Mouse (Mus musculus) 3134 (cell line): Measurements from ENCODE around the gene Nrxn1.

Experiments used
- DNase-seq: peaks from one replicate; pipeline ENCODE4 v3.0.0-alpha.2; 2011; ENCODE audit warnings: low spot score; ENCODE audit not compliant: insufficient read length; ENCODE audit errors: extremely low read depth

The Nrxn1 gene

DNA sequence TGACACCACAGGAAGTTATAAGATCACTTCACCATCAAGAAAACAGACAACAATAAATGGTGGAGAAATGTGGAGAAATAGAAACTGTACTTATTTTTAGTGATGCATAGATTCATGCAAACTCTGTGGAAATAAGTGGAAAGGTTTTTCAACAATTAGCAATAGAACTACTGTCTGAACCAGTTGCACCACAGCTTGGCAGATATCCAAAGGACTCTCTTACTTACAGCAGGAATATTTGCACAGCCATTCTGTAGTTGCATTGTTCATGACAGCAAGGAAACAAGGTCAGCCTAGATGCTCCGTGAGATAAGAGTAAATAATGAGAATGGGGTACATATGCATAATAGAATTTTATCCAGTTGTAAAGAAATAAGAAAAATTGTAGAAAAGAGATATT, 965.3 kb downstream of the Nrxn1 start:
- no peak for DNase-seq

DNA sequence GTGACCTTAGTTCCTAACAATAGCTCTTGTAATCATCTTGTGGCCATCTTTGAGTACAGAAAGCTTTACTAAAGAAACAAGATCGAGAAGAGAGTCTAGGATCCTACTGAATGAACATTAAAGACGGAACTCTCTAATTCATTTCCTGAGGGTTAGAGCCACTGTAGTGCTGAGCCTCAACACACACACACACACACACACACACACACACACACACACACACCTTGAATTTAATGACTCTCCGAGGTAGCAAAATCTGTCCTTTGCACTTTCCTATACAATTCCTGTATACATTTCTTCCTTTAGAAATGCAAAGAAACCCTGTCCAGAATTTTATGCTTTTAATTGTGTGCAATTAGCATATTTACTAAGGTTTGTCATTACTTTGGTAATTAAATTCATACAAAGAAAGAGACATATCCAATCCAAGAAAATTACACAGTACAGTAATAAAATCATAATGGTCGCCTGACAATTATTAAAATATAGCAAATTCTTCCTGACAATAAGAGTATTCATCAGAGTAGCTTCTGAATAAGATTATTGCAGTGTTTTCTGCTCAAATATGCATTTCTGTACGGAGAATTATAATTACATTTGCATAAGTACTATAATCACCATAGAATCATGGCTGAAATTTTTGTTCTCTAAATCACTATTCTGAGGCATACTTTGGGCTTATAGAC, 969.9 kb downstream of the Nrxn1 start:
- DNase-seq: no peak

DNA sequence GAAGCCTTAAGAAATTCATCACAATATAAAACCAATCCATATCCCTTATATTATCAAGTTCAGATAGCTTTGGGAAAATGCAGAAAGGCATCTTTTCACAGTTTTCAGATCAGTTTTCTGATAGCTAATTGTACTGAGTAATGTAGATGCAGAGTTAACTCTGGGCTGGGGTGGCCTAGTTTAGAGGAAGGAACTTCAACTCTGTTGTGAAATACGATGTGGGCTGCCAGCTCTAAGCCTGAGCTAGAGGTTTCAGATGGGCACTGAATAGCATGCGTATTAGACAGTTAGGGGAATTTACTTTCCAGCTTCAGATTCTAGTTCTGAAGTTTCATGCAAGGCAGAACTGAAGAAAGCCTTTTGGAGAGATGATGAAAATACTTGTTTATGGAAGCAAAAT, 976.6 kb downstream of the Nrxn1 start:
- no peak for DNase-seq

DNA sequence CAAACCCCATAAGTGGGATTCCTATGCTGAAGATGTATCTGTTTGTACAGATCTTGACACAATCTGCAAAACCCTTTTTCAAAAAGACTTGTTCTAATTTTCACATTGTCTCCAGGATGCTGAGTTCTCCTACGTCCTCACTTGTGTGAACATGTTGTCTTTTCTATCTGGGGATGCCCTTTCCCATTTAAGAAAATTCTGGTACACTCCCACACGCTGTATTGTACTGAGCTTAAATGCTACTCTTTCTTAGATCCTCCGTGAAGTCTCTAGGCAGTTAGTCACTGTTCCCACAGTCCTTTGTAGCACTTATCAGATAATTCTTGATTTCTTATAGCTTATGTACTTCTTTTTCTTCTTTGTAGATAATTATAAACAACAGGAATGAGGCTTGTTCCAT, 997.9 kb downstream of the Nrxn1 start:
- no peak for DNase-seq

DNA sequence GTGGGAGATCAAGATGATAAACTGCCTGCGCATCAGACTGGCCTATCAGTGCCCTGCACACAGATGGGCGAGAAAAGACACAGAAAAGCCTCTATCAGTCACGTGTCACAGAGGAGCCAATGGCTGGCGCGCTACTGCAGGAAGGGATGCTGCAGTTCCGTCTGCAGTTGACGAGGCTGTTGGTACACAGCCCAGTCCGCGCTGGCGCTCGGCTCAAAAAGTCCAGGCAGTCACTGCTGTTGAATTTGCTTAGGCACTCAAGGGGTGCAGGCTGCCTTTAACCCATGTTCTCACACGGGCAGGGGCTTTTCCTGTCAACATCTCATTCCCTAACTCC, 1004.6 kb downstream of the Nrxn1 start:
- peak; percentile 3 for DNase-seq

DNA sequence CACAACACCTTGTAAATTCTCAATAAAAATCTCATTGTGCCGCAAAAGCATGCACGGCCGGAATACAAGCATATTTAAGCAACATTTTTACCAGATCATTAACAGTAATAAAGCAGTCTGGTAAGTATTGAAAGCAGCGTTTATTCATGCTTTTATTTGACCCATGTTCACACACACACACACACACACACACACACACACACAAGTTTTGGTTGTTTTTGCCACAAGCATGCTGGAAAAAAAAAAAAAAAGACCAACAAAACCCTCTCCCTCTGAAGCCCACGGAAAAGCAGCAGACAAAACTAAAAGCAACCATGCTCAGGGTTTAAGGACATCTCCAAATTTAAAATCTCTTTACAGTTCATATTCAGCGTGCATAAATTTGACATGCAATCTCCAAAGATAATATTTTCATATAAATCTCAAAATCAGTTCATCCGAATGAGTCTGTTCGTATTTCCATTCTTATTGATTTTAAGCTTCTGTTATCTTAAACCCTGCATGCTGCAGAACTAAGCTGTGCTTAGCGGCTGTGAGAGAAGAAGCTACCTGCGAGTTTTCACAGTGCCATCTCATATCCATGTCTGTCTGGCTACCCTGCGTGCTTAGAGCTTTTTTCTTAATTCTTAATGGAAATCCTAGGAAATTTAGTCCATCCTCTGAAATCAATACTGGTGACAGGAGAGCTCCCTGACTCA, 1005.1 kb downstream of the Nrxn1 start:
- no peak for DNase-seq

DNA sequence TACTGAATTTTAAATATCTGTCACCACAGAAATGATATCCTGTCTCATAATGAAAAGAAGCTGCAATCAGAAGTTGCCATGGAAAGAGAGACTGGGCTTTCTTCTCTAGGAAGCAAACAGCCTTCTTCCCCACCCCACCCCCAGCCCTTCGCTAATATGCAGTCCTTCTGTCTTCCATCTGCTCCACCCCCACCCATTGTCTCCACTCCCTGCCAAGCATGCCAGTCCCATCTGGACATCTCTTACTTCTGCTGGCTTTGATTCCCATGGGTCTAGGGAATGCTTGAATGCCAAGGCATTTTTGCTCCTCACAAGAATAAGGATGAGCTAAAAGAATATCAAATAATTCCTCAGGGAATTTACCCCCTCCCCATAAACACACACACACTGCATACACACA, 1006.0 kb downstream of the Nrxn1 start:
- no peak for DNase-seq

DNA sequence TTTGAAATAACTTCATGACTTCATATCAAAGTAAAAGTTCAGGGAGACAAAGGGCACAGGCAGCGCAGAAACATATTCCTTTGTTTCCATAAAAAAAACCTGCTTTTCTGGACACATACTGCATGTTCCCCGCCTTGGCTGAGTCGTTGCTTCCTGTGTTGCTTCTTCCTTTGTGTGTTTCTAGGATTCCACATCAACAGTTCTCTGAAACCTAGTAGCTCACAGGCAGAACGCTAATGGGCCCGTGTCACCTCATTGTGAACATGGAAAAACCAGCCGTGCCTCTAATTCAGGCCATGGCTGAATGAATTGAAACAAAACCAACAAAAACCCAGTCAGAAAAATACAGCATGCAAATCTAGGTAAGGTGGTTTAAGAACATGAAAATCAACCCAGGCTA, 1013.9 kb downstream of the Nrxn1 start:
- no peak for DNase-seq

DNA sequence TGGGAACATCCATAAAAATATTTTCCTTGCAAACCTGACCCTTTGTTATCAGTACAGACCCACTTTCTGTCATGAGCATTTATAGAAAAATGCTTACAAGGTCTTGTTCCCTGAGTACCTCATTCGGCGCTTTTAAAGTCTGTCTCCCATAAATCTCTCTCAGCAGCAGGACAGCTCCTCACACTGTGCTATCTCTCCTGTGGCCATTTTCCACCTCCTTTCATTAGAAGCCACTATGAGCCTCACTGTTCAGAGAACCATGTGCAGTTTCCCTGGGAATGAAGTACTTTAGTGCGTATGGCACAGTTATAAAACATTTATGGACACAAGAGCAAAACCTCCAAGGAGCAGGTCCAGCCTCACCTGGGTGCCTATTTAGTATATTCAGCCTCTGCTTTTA, 1014.4 kb downstream of the Nrxn1 start:
- no peak for DNase-seq

DNA sequence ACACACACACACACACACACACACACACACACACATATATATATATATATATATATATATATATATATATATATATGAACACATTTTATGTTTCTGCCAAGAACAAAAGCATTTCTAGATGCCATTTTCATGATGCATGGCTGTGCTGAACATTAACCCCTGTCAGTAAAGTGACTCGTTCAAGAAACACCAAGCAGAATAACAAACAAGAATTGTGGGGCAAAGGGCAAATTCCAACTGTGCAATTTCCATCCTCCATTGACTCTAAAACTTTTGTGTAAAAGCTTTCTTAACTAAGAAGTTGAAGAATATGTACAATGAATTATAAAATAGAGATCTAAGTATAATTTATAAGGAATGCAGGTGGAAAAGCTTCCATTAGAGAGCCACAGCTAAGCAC, 1030.0 kb downstream of the Nrxn1 start:
- no peak for DNase-seq

DNA sequence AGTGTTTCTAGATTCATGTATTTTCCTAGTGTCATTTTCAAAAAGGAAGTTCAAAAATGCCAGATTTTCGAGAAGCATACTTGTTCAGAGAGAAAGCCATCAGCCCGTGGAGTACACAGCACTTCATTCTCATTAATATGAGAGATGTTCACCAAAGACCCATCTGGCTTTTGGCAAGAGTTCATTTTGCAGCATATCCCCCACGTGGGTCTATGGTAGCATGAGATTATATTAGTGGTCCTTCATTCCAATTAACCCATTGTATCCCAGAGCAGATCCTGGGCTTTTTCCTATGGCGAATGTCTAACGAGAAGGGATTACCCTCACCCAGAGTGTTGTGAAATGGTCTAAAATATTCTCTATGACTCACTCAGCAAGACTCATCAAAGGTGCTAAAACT, 1032.0 kb downstream of the Nrxn1 start:
- no peak for DNase-seq

DNA sequence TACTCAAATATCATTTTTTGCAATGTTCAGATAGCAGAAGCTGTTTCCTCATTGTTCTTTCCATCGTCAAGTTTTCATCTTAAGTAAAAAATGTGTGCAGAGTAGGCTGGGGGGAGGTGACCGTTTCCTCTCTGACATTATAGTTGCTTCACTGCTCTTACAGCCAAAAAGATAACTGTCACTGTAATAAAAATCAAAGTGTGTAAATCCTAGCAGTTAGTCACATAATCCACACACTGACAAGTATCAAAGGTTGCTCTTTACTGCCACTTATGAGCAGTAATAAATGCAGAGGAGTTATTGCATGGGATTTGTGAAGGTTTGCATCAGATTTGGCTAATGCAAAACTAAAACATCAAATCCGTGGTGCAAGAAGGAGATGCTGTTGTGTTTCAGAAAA, 1032.7 kb downstream of the Nrxn1 start:
- DNase-seq: no peak

DNA sequence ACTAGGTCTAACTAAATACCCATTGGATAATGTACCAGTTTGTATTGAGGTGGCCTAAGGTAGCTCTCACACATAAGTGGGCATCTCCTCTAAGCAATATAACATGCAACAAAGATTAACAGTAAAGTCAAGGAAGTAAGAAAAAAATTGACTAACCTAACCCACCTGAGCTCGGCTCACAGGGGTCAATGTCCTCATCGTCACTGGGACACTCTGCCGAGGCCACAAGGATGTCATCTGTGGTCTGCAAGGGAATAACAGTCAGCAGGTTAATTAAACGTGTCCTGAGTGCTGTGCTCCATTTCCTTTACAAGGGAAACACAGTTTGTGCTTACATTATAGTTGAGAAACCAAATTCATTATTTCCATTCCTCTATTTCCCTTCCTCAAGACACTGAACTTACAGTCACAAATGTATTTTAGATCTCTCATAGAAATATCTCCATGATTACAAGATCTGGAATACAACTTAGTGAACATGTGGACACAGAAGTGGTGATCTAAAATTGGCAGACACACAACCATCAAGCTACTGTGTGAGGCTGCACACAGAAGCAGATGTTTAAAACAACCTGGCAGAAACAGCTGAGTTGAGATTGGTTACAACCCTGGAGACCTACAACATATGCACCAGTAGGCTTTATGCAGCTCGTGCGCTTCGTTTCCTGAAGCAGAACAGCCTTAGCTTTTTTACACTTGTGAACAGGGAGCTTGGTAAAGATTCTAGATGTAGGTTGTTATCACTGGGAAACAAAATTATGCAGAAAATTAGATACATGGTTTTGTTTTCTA, 1033.4 kb downstream of the Nrxn1 start:
- no peak for DNase-seq

DNA sequence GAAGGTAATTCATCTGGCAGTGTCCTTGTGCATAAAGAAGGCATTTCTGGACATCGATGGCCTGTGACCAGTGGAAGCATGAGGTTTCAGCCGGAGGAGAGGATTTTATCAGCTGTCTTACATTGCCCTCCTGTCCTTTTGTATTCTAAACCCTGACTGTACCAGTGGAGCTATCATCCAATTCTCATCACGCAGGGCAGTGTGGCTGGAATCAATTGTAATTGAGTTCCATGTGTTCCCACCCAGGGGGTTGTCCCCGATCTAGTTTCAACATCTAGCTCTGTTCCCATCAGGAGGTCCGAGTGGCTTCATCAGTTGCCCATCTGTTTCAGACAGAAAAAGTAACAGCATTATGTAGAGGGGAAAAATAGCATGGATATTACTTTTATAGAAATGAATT, 1038.6 kb downstream of the Nrxn1 start:
- no peak for DNase-seq

DNA sequence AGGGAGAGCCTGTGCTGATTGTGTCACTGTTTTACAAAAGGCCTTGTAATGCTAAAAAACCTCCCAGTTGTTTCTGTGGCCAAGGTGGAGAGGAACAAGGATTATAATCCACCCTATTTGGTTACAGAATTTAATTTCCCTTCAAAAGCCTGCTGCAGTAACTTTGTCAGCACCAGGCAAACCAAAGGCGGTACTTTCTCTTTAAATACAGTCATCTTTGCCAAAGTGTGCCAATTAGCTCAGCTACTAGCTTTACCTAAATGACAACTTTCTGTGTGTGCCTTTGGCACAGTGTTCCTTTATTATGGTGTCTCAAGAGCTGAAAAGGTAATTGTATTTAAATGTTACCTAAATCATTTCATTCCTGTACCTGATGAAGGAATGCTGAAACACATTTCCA, 1053.6 kb downstream of the Nrxn1 start:
- no peak for DNase-seq

DNA sequence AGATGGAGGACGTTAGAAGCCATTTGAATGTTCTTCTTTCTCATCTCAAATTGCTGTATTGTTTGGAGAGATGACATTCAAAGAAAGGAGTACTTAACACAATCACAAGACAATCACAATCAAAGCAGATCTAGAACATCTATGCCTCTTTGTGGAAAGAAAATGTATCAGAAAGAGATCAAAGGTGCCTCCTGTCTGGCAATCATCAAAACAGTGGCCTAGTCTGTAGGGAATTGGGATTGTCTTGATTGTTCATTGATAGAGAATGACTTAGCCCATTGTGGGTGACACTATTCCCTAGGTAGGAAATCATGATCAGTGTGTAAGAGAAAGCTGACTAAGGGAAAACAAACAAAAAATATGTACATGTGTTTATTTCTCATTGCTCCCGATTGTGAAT, 1060.5 kb downstream of the Nrxn1 start:
- DNase-seq: no peak

DNA sequence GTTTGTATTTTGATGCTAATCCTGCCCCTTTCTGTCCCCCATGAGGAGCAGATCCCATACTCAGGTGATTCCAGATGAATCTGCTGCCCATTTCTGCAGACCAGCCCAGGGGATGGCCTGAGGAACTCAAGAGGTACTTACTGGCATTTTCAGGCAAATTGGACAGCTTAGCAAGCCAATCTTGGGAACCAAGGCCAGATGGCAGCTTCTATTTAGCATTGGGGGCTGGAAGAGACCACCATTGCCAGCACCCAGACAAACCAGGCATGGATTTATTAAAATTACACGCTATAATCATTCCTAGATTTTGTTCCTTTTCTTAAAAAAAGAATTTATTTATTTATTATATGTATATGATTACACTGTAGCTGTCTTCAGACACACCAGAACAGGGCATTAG, 1076.2 kb downstream of the Nrxn1 start:
- no peak for DNase-seq

DNA sequence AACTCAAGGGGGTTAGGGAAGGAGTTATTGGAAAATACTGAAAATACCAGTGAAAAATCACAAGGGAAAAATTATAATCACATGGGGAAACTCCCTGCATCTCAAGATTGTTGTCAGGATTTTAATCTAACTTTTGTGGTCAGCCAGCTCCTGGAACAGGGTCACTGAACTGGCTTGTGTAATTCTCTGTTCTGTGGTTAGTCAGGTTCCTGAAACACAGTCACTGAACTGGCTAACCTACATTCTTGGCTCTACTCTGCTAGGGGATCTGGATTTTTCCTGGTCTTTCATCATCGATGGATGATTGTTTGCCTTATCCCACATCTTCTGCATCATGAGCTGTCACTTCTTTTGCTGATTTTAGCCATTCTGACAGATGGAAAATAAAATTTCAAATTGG, 1081.1 kb downstream of the Nrxn1 start:
- DNase-seq: no peak

DNA sequence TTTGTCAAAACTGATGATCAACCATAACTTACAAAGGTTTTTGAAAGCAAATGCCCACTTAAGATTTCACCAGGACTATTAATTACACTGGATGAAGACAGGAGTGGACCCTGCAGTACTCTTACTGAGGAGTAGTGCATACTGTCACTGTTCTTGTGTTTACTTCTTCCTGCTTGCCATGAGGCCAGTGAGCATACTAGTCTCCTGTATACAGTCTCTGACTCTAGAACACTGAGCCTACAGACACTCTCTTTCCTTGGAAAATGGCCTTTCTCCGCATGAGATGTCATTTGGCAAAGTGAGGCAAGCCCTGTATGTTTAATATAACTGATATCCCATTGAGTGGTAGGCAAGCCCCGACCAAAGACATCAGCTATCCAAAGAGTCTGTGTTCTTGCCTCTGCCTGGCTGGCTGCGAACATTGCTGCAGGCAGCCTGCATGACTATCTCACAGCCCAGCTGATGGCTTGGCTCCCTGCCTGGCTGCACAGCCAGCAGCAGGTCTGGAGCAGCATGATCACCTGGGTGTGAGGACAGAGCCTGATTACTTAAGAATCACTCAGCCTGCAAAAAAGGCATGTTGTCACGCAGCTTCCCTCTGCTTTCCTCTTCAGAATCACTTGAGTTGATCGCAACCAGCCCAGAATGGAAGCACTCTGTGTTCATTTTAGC, 1085.3 kb downstream of the Nrxn1 start:
- peak; percentile 10 for DNase-seq

DNA sequence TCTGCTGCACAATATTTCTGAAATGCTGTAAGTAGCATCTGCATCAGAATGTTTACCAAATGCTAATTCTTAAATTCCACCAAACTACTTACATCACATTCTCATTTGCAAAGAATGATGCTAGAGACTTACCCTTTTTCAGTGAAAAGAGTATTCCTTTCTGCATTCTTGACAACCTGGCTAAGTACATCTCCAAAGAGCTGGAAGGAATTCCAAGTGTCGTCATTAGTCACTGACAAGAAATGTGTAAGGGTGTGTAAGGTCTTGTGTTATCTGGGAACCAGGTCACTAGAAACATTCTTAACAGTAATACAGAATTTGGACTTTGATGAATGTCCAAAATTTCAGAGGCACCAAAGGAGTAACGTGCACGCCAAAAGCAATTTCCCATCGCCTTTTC, 1102.2 kb downstream of the Nrxn1 start:
- no peak for DNase-seq
